Mouse (Mus musculus): Measurements from ENCODE around the gene Gypa. TPM values are rescaled to one million over a fixed set of nuclear protein-coding genes. Genes with fewer than 3 reads are reported as not detected.

The Gypa gene
- polyA plus RNA-seq, 1 experiment from 2014 or later, result 2.0 TPM

- peak; percentile 84 for ATAC-seq (ENCODE audit: low FRiP score)
- peak overlapping the region; percentile 51 for H3K4me3 ChIP-seq
- no peak overlapping the region for H3K27ac ChIP-seq
- H3K9me3 ChIP-seq, result no peaks in the 10 kb centered on the region
- WGBS, result under 1% methylated on average over 16 of the region's 16 CpGs
- H3K9ac ChIP-seq, result peak overlapping the region; percentile 63
- peaks cover 10% of the 10 kb centered on the region for H3K4me1 ChIP-seq (replicated peaks)
- peak overlapping the region; percentile 74 for H3K4me2 ChIP-seq
- no peaks in the 10 kb centered on the region for H3K27me3 ChIP-seq
- no peaks in the 10 kb centered on the region for H3K36me3 ChIP-seq
Observed at GRCm38 (mm10) chr8:80492987-80493441, 567 bp upstream of the Gypa start.

GRCm38 (mm10) chr8:80494346-80494660 is 722 bp downstream of the Gypa start:
- Histone ChIP-seq H3K27me3 (no peaks in the 10 kb centered on the region), H3K9ac (no peak overlapping the region), H3K36me3 (no peaks in the 10 kb centered on the region), H3K4me2 (no peak overlapping the region), H3K4me3 (no peak overlapping the region), H3K4me1 (replicated peaks) (peaks cover 10% of the 10 kb centered on the region), H3K27ac (no peak overlapping the region), H3K9me3 (no peaks in the 10 kb centered on the region)
- no peak for ATAC-seq (ENCODE audit: low FRiP score)
- 93% methylated on average over 2 of the region's 2 CpGs for WGBS

- no peak overlapping the region for H3K4me3 ChIP-seq
- peaks cover 10% of the 10 kb centered on the region for H3K4me1 ChIP-seq (replicated peaks)
- H3K4me2 ChIP-seq, result no peak overlapping the region
- no peaks in the 10 kb centered on the region for H3K36me3 ChIP-seq
- H3K27ac ChIP-seq, result no peak overlapping the region
- WGBS, result 75% methylated on average over 5 of the region's 5 CpGs
- H3K9ac ChIP-seq, result no peak overlapping the region
- H3K27me3 ChIP-seq, result no peaks in the 10 kb centered on the region
- ATAC-seq (ENCODE audit: low FRiP score), result peak; percentile 56; the same call in 1 of the 2 replicates
- H3K9me3 ChIP-seq, result no peaks in the 10 kb centered on the region
Observed at GRCm38 (mm10) chr8:80494819-80495218, 1.2 kb downstream of the Gypa start.

GRCm38 (mm10) chr8:80495527-80495926 is 1.9 kb downstream of the Gypa start:
- Histone ChIP-seq H3K36me3 (no peaks in the 10 kb centered on the region), H3K9me3 (no peaks in the 10 kb centered on the region), H3K27ac (no peak overlapping the region), H3K4me1 (replicated peaks) (peaks cover 10% of the 10 kb centered on the region), H3K9ac (no peak overlapping the region), H3K4me3 (no peak overlapping the region), H3K4me2 (no peak overlapping the region), H3K27me3 (no peaks in the 10 kb centered on the region)
- WGBS, result 94% methylated on average over 6 of the region's 6 CpGs
- ATAC-seq (ENCODE audit: low FRiP score), result no peak

- no peaks in the 10 kb centered on the region for H3K27me3 ChIP-seq
Observed at GRCm38 (mm10) chr8:80497323-80497722, 3.7 kb downstream of the Gypa start.

GRCm38 (mm10) chr8:80500244-80500643 is 6.7 kb downstream of the Gypa start:
- no peaks in the 10 kb centered on the region for H3K9me3 ChIP-seq
- H3K36me3 ChIP-seq, result no peaks in the 10 kb centered on the region
- no peak overlapping the region for H3K4me3 ChIP-seq
- no peaks in the 10 kb centered on the region for H3K27me3 ChIP-seq
- no peaks in the 10 kb centered on the region for H3K4me1 ChIP-seq (replicated peaks)
- ATAC-seq (ENCODE audit: low FRiP score), result no peak
- no peak overlapping the region for H3K4me2 ChIP-seq
- WGBS, result 82% methylated on average over 2 of the region's 2 CpGs
- no peak overlapping the region for H3K9ac ChIP-seq
- no peak overlapping the region for H3K27ac ChIP-seq

More at GRCm38 (mm10) chr8:80497323-80497722, 3.7 kb downstream of the Gypa start:
- H3K4me1 ChIP-seq (replicated peaks), result peaks cover 10% of the 10 kb centered on the region
- no peak overlapping the region for H3K9ac ChIP-seq
- ATAC-seq (ENCODE audit: low FRiP score), result no peak
- H3K36me3 ChIP-seq, result no peaks in the 10 kb centered on the region
- no peaks in the 10 kb centered on the region for H3K9me3 ChIP-seq
- no peak overlapping the region for H3K4me2 ChIP-seq
- 87% methylated on average over 4 of the region's 4 CpGs for WGBS
- H3K4me3 ChIP-seq, result no peak overlapping the region
- H3K27ac ChIP-seq, result no peak overlapping the region

- Histone ChIP-seq H3K27me3 (no peaks in the 10 kb centered on the region), H3K27ac (no peak overlapping the region), H3K9me3 (no peaks in the 10 kb centered on the region), H3K4me2 (no peak overlapping the region), H3K9ac (no peak overlapping the region), H3K4me1 (replicated peaks) (no peaks in the 10 kb centered on the region), H3K36me3 (no peaks in the 10 kb centered on the region), H3K4me3 (no peak overlapping the region)
- WGBS, result 87% methylated on average over 3 of the region's 3 CpGs
- ATAC-seq (ENCODE audit: low FRiP score), result no peak
Observed at GRCm38 (mm10) chr8:80500773-80501172, 7.2 kb downstream of the Gypa start.

GRCm38 (mm10) chr8:80501283-80501682 is 7.7 kb downstream of the Gypa start:
- no peaks in the 10 kb centered on the region for H3K4me1 ChIP-seq (replicated peaks)
- H3K9ac ChIP-seq, result no peak overlapping the region
- no peaks in the 10 kb centered on the region for H3K27me3 ChIP-seq
- H3K4me2 ChIP-seq, result no peak overlapping the region
- no peak overlapping the region for H3K27ac ChIP-seq
- ATAC-seq (ENCODE audit: low FRiP score), result no peak
- WGBS, result 83% methylated on average over 6 of the region's 6 CpGs
- no peaks in the 10 kb centered on the region for H3K9me3 ChIP-seq
- no peak overlapping the region for H3K4me3 ChIP-seq
- no peaks in the 10 kb centered on the region for H3K36me3 ChIP-seq

- Histone ChIP-seq H3K9me3 (no peaks in the 10 kb centered on the region), H3K9ac (no peak overlapping the region), H3K27me3 (no peaks in the 10 kb centered on the region), H3K27ac (no peak overlapping the region), H3K4me2 (no peak overlapping the region), H3K4me1 (replicated peaks) (no peaks in the 10 kb centered on the region), H3K4me3 (no peak overlapping the region), H3K36me3 (no peaks in the 10 kb centered on the region)
- 90% methylated on average over 5 of the region's 5 CpGs for WGBS
- ATAC-seq (ENCODE audit: low FRiP score), result no peak
Observed at GRCm38 (mm10) chr8:80526382-80527355, 33.1 kb downstream of the Gypa start.

GRCm38 (mm10) chr8:80541836-80542235 is 48.3 kb downstream of the Gypa start:
- Histone ChIP-seq H3K36me3 (no peaks in the 10 kb centered on the region), H3K4me2 (no peak overlapping the region), H3K9ac (no peak overlapping the region), H3K4me1 (replicated peaks) (no peaks in the 10 kb centered on the region), H3K27ac (no peak overlapping the region), H3K27me3 (no peaks in the 10 kb centered on the region), H3K4me3 (no peak overlapping the region), H3K9me3 (peaks cover 15% of the 10 kb centered on the region; the same call in 1 of the 2 replicates)
- WGBS, result 95% methylated on average over 3 of the region's 3 CpGs
- ATAC-seq (ENCODE audit: low FRiP score), result no peak

- H3K9ac ChIP-seq, result no peak overlapping the region
- H3K4me3 ChIP-seq, result no peak overlapping the region
- no peak for ATAC-seq (ENCODE audit: low FRiP score)
- H3K4me2 ChIP-seq, result no peak overlapping the region
- no peaks in the 10 kb centered on the region for H3K27me3 ChIP-seq
- H3K9me3 ChIP-seq, result no peaks in the 10 kb centered on the region
- H3K27ac ChIP-seq, result no peak overlapping the region
- H3K4me1 ChIP-seq (replicated peaks), result no peaks in the 10 kb centered on the region
- H3K36me3 ChIP-seq, result no peaks in the 10 kb centered on the region
Observed at GRCm38 (mm10) chr8:80550436-80550835, 56.9 kb downstream of the Gypa start.

- Histone ChIP-seq H3K27ac (no peak overlapping the region), H3K4me1 (replicated peaks) (no peaks in the 10 kb centered on the region), H3K36me3 (no peaks in the 10 kb centered on the region), H3K4me3 (no peak overlapping the region), H3K9ac (no peak overlapping the region), H3K4me2 (no peak overlapping the region), H3K9me3 (no peaks in the 10 kb centered on the region), H3K27me3 (no peaks in the 10 kb centered on the region)
- no peak for ATAC-seq (ENCODE audit: low FRiP score)
- 66% methylated on average over 3 of the region's 3 CpGs for WGBS
Observed at GRCm38 (mm10) chr8:80551303-80551702, 57.7 kb downstream of the Gypa start.

- ATAC-seq (ENCODE audit: low FRiP score), result no peak
- Histone ChIP-seq H3K36me3 (no peaks in the 10 kb centered on the region), H3K9ac (no peak overlapping the region), H3K27me3 (no peaks in the 10 kb centered on the region), H3K9me3 (no peaks in the 10 kb centered on the region), H3K27ac (no peak overlapping the region), H3K4me3 (no peak overlapping the region), H3K4me1 (replicated peaks) (no peaks in the 10 kb centered on the region), H3K4me2 (no peak overlapping the region)
- 89% methylated on average over 2 of the region's 2 CpGs for WGBS
Observed at GRCm38 (mm10) chr8:80554991-80555390, 61.4 kb downstream of the Gypa start.
